Mouse (Mus musculus) gastrocnemius, postnatal 14 days (tissue): ENCODE measurements around the gene Psmb2. TPM values are rescaled to one million over a fixed set of nuclear protein-coding genes. Genes with fewer than 3 reads are reported as not detected.

Experiments
- DNase-seq: peaks from one replicate; pipeline ENCODE4 v3.0.0; 2021; ENCODE audit warnings: mixed read lengths
- intact Hi-C: fragments of 180-260 bp; cut with DNase I; formaldehyde crosslinking; loops from one replicate; pipeline ENCODE4 v1.15.1; 2025; ENCODE audit warnings: low total_unique reads
- total RNA-seq, 2 experiments: library from RNA; stranded (reverse); gene quantifications; 2 replicates each; pipeline ENCODE4 v1.2.3; 2021

Gene Psmb2
- total RNA-seq, 2 experiments from 2014 or later: 88.0 to 99.6 TPM

GRCm38 (mm10) chr4:126750046-126750683 is 72.7 kb downstream of the Psmb2 start:
- peak; percentile 79 for DNase-seq
- intact Hi-C loops: no loop called here

GRCm38 (mm10) chr4:126750863-126751555 is 73.6 kb downstream of the Psmb2 start:
- no peak for DNase-seq
- intact Hi-C loops: no loop called here

- no peak for DNase-seq
- intact Hi-C loops: no loop called here
Observed at GRCm38 (mm10) chr4:126751556-126752023, 74.2 kb downstream of the Psmb2 start.

GRCm38 (mm10) chr4:126752024-126752607 is 74.7 kb downstream of the Psmb2 start:
- no peak for DNase-seq
- intact Hi-C loops: no loop called here

- no peak for DNase-seq
- intact Hi-C loops: no loop called here
Observed at GRCm38 (mm10) chr4:126752608-126753141, 75.2 kb downstream of the Psmb2 start.

- intact Hi-C loops: no loop called here
- DNase-seq: peak; percentile 95
Observed at GRCm38 (mm10) chr4:126753268-126754230, 76.1 kb downstream of the Psmb2 start, which contains the start of the genes Ncdn and AU040320. Ncdn (minus strand) TSS chr4:126753438. AU040320 (plus strand) TSS chr4:126753544.

- intact Hi-C loops: no loop called here
- DNase-seq: no peak
Observed at GRCm38 (mm10) chr4:126754231-126754611, 76.8 kb downstream of the Psmb2 start.

- intact Hi-C loops: no loop called here
- DNase-seq: no peak
Observed at GRCm38 (mm10) chr4:126754736-126755374, 77.4 kb downstream of the Psmb2 start.

GRCm38 (mm10) chr4:126756766-126757165 is 79.3 kb downstream of the Psmb2 start:
- DNase-seq: no peak
- intact Hi-C loops: no loop called here

- DNase-seq: no peak
- intact Hi-C loops: no loop called here
Observed at GRCm38 (mm10) chr4:126758299-126758698, 80.9 kb downstream of the Psmb2 start.

Other genes with a start within 250 kb of the Psmb2 start
- gene Ago3, start 248.1 kb upstream of the Psmb2 start, total RNA-seq: 1 to 10 TPM; 6.4 to 7.8 TPM
- gene Ago1, start 209.0 kb upstream of the Psmb2 start, total RNA-seq: 1 to 10 TPM; 6.8 to 7.9 TPM
- gene Ago4, start 144.2 kb upstream of the Psmb2 start, total RNA-seq: 1 to 10 TPM; 2.1 to 2.2 TPM
- 1 to 10 TPM; 2.1 to 2.5 TPM for gene Clspn, start 120.7 kb upstream of the Psmb2 start, total RNA-seq
- gene 5730409E04Rik, start 67.8 kb upstream of the Psmb2 start, total RNA-seq: 10 to 100 TPM; 13.0 to 13.6 TPM
- not detected for gene Tfap2e, start 58.6 kb downstream of the Psmb2 start, total RNA-seq
- 10 to 100 TPM in 1 of 2 experiments, 1 to 10 TPM in 1; 7.4 to 10.6 TPM for gene Ncdn, start 75.8 kb downstream of the Psmb2 start, total RNA-seq
- 10 to 100 TPM; 21.7 to 24.3 TPM for gene AU040320, start 75.9 kb downstream of the Psmb2 start, total RNA-seq